Mouse (Mus musculus): ENCODE measurements around the gene Htr3a.

Htr3a gene

DNA sequence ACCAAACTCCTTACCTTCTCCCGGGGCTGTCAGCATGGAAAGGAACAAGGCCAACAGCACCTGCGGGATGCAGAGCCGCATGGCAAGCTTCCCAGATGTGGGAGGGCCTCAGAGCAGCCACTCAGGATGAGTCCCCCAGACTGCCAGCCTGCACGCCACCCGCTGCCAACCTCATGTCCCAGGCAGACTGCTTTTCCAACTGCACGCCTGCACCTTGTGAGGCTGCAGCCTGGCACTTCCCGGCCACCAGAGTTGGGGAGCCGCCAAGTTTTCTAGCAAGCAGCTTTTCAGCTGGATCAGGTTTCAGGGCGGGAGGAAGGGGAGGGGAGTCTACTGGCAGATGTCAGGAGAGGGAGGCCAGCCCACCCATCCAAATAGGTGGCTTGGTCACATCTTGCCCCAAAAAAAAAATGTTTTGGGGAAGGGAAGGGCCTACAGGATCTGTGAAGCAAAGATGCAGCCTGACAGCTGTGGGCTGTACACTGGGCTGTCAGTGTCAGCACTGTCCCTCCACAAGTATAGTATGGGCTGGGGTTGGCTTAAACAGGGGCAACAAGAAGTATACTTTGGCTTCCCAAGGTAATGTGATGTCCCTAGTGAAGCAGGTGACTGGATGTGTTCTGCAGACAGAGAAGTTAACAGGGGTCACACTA is at the start of gene Htr3a:
Htr3a (minus strand) TSS at position 215 of the 653 bp plus-strand sequence.
- DNase-seq (ENCODE audit: extremely low spot score, low read depth, low spot score), result no peak

DNA sequence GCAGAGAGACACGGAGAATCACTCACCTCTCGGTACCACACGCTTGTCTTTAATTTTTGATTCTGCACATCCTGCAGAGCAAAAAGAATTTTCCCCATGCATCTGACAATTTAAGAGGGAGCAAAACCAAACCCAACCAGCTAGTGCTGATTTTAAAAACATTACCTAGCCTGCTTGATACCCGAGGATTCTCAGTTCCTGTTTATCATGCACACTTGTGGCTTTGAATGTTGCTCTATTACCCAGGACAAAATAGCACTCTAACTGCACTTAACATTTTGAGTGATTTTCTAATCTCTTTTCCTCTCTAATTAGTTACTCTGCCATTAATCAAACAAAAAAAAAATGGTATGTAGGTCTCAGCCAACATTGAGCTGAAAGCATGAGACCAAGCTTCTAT is 36.7 kb upstream of the Htr3a start:
- DNase-seq (ENCODE audit: extremely low spot score, low read depth, low spot score), result no peak

DNA sequence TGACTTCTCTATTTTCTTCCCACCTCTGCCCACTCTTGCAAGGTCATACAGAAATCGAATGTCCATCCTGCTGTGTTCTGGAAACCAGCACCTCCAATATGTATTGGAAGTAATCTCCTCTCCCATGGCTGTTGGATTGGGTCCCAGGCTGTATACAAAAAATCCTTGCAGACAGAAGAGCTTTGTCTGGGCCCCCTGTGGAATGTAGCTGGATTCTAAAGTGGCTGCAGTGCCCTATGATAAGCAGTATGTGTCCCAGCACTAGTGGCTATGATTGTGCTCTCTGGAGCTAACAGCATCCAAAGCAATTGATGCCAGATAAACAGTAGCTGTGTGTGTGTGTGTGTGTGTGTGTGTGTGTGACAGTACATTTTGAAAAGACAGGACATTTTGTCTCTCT is 31.4 kb upstream of the Htr3a start:
- no peak for DNase-seq (ENCODE audit: extremely low spot score, low read depth, low spot score)

DNA sequence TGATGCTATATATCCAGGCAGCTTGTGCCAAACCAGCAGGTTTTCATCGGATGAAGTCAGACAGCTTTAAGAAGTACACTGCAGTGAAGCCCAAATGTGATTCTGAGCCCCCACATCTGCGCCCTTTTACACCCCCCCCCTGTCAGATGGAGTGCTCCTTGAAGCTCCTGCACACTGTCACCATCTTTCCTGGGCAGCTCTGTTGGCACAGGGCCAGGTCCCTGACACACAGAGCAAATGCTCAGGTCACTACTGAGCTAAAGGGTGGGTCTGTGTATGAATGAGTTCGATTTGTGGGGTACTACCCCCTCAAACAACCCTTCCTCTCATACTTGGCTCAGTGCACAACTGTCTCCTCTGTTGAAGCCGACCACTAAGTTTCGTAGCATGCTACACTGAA is 18.5 kb upstream of the Htr3a start:
- no peak for DNase-seq (ENCODE audit: extremely low spot score, low read depth, low spot score)

DNA sequence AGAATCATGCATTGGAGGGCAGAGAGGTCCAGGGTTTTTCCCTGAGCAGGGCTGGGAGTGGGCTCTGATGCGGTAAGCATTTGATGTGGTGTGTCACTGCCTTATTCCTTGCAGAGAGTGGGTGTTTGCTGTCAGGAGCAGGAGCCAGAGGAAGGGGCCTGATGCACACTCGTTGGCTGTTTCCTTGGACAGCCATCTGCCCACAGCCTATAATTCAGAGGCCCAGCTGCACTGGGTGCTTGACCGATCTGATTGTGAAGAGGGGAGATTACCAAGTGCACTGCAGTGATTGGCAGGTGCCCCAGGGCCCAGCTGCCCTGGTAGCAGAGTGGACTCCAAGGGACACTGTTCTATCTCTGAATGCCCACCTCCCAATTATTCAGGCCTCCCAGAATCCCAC is 17.9 kb upstream of the Htr3a start:
- DNase-seq (ENCODE audit: extremely low spot score, low read depth, low spot score), result no peak

DNA sequence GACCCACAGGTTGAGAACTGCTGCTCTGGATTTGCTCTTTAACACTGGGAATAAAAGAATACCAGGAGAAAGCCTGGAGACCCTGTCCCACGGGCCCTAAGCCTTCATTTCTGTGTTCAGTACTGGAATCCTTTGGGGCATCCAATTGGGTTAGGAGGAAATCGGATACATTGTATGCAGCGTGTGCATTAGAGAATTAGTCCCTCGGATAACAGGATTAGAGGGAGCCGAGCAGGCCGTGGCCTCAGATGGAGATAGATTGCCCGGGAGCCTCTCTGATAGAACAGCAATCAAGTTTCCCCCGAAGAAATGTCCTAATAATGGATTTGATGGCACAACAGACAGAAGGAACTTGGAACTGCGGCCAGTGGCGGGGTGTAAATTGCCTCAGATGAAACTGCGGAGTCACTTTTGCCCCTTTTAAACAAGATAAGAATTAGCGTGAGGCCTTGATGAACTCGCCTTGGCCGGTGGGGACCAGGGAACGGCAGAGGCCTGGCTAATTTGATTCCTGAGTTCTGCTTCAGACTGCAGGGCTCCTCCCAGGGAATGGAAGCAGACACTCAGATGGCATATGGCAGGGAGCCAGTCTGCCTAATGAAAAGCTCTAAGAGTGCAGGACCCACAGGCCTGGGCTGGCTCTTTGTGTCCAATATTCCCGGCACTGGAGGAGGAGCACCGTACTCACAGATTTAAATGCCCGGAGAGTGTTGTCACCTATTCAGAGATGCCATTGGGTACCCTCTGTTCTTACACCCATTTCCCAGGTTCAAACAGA is 5.3 kb upstream of the Htr3a start:
- DNase-seq (ENCODE audit: extremely low spot score, low read depth, low spot score), result no peak

DNA sequence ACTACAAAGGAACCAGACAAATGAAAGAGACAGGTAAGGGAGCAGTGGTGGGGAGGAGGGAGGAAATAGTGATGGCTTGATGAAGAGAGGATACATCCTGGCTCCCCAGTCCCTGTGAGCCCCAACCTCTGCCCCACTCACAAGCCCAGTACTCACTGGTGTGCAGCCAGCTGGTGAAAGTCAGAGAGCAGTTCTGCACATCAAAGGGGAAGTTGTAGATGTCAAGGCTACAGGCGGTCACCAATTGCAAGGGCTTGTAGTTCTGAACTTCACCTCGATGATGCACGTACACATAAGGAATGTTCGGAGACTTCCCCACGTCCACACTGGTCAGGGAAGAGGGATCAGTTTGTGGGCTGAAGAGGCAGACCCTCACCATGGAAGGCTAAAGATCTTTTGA is 6.5 kb downstream of the Htr3a start:
- DNase-seq (ENCODE audit: extremely low spot score, low read depth, low spot score), result no peak

DNA sequence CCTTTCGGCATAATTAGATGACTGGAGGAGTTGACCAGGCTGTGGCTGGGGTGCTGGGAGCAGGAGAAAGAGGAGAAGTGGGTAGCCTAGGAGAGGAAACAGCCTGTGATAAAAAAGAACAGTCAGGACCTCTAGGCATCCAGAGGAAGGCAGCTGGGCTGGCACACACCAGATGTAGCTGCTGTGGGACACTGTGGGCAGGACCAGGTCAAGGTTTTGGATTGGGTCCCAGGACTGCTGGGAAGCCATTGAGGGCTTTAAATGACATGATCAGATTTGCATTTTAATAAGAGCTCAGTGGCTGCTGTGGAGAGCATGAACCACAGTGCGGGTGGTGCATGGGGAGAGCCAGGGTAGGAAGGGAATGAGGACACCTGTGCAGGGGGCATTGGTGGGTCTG is 7.1 kb downstream of the Htr3a start:
- DNase-seq (ENCODE audit: extremely low spot score, low read depth, low spot score), result no peak

DNA sequence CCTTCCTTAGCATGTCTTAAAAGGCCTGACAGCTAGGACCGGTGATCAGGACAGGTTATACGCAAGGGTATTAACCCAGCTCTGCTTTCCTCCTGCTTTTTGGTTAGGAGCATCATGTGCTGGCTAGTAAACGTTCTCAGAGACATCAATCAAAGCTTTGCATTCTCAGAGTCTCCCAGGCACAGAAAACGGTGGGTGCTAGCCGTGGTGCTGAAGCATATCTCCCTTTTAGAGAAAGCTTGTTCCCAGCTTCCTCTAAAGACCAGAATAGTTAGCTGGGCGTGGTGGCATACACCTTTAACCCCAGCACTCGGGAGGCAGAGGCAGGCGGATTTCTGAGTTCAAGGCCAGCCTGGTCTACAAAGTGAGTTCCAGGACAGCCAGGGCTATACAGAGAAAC is 12.3 kb downstream of the Htr3a start:
- DNase-seq (ENCODE audit: extremely low spot score, low read depth, low spot score), result peak; percentile 57

DNA sequence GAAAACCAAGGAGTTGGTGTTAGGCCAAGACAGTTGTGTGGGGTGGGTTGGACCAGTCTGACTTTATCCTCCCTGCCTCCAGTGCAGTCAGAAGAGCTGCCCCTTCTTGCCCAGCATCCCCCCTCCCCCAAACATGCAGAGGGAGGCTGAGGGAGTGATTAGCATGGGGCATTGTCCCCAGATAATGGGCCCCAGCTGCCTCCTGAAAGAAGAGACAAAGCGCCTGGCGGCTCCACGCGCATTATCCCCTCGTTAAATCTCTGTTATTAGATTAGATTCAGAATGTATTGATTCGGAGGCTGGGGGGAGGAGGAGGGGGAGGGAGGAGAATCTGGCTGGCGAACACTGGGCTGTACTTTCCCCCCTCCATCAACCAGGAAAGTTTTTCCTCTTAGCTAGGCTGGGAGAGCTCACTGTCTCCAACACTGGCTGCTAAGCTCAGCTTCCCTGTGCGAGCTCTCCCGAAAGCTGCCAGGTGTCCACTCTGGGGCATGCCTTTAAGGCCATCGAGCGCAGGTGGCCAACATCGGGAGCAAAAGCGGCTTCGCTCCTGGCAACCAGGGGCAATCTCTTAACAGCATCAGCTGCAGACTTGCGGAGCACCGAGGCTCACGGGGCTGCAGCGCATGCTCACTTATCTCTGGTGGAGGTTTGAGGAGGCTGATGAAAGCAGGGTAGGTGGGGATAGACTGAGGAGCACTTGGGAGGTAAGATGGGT is 14.9 kb downstream of the Htr3a start:
- no peak for DNase-seq (ENCODE audit: extremely low spot score, low read depth, low spot score)

DNA sequence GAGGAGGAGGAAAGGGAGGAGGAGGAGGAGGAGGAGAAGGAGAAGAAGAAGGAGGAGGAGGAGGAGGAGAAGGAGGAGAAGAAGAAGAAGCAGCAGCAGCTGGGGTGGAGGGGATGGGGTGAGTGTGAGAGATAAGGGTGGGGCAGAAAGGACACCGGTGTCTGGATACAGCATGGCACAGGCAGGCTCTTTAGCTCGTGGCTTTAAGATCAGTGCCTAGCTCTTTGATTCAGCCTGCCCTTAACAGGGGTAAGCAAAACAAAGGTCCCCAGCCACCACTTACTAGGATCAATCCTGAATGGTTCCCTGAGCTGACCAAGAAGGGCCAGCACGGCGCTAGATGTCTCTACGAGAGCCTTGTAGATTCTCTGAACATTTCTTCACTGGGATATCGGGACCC is 16.1 kb downstream of the Htr3a start:
- no peak for DNase-seq (ENCODE audit: extremely low spot score, low read depth, low spot score)

DNA sequence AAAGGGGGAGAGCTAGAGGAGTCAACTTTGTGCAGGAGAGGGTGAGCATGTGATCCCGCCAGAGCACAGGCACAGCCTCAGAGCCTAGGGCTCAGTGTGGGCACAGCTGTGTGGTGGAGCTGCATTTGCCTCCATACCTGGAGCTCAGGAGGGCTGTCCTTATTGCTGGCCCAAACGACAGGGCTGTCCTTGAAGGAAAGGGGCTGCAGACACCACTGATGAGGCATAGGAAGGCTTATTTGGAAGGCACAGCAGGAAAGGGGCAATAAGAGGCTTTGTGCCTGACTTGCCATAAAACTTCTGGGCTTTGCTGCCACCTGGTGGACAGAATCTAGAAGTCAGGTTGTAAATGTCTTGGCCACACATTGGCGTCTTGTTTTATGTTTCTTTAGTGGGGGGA is 16.9 kb downstream of the Htr3a start:
- DNase-seq (ENCODE audit: extremely low spot score, low read depth, low spot score), result peak; percentile 90

DNA sequence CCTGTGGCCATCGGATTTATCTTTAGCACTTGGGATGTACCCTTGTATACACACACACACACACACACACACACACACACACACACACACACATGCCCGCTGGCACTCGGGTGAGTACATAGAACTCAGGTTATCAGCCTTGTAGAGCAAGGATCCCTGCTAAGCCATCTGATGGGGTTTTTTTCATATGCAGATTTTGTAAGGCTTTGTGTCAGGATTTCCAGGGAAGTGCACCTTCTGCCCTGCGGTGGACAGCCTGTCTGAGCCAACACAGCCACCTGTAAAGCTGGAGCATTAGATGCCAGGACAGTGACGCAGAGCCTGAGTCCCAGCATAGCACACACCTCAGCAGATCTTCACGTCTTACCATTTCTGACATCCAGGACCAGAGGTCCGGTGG is 21.8 kb downstream of the Htr3a start:
- no peak for DNase-seq (ENCODE audit: extremely low spot score, low read depth, low spot score)

DNA sequence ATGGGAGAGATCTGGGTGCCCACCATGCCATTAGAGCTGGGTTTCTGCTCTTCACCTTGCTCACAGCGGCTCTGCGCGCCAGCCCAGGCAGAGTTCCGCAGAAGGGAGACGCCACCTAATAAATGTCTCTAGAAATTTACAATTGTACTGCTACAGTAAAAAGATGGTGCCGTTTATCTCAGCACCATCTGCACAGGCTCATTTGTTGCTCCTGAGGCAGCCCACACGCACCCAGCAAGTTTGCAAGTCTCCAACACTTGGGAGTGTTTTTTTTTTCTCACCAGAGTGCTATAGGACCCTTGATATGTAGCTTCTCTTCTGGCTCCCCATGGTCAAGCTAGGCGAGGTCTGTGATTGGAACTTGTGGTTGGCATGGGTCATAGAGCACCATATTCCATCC is 38.0 kb downstream of the Htr3a start:
- DNase-seq (ENCODE audit: extremely low spot score, low read depth, low spot score), result no peak

DNA sequence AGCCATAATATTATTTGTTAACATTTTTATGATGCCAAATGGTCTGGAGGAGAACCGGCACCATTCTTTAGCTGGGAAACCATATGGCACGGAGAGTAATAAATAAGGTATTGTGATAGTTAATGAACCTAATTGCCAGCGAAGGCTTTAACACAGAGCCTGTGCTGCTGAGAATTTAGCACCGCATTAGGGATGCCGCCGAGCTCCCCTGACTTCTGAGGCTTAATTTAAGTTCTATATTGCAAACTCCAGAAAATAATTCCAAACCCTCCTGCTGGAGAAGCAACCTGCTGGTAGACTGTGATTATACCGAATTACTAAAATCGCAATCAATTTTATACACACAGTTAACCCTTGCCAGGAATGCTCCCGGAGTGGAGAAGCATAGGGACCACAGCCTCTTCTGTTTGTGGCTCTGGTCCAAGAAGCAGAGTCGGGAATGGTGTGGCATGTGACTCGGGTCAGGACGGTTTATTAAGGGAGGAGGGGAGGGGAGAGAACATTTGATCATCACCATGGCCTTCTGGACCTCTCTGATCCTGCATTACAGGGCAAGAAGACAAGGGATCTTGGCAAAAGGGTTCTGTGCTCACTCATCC is 44.3 kb downstream of the Htr3a start:
- no peak for DNase-seq (ENCODE audit: extremely low spot score, low read depth, low spot score)

DNA sequence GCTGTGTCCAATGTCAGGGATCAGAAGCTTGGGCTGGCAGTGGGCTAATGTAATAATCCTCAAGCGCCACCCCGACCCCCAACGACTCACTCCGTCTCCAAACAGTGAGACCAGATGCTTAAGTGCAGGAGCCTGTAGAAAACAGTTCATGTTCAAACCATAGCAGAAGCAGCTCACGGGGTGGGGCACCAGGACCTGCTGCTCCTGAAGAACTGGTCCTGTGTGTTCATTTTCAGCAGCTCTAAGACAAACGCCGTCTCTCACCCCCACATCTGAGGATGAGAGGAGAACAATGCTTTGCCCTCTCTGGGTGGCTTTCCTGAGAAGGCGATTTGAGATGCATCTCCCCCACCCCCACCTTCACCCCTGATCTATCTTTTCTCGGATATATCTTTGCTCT is 45.7 kb downstream of the Htr3a start:
- no peak for DNase-seq (ENCODE audit: extremely low spot score, low read depth, low spot score)

DNA sequence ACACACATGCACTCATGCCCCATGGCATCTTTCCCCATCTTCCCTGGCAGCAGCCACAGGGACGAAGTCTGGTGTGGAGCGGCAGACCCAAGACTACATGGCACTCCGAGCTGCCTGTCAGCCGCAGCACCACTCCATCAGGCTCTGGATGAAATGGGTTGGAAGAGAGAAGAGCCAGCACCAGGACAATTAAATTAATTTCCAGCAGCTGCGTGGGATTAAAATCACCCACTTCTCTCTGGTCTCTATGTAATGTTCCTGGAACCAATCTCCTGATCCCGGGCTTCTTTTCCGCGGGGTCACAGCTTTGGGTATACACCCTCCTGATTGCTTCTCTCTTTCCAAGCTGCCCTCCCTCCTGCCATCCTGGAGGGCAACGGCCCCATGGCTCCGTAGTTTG is 49.4 kb downstream of the Htr3a start:
- DNase-seq (ENCODE audit: extremely low spot score, low read depth, low spot score), result no peak

DNA sequence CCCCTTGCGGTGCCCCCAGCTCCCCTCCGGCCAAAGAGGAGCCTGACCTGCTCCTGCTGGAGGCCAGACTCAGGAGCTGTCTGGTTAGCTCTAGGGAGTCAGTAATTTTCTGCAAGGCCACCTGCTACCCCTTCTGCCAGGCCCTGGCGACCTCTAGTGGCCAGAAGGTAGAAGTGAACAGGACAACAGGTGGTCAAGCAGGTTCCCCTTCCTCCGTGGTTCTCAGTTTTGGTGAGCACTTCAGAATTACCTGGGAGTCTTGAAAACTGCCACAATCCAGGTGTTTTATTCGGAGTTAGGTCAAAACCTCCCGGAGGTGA is 50.4 kb downstream of the Htr3a start:
- no peak for DNase-seq (ENCODE audit: extremely low spot score, low read depth, low spot score)

DNA sequence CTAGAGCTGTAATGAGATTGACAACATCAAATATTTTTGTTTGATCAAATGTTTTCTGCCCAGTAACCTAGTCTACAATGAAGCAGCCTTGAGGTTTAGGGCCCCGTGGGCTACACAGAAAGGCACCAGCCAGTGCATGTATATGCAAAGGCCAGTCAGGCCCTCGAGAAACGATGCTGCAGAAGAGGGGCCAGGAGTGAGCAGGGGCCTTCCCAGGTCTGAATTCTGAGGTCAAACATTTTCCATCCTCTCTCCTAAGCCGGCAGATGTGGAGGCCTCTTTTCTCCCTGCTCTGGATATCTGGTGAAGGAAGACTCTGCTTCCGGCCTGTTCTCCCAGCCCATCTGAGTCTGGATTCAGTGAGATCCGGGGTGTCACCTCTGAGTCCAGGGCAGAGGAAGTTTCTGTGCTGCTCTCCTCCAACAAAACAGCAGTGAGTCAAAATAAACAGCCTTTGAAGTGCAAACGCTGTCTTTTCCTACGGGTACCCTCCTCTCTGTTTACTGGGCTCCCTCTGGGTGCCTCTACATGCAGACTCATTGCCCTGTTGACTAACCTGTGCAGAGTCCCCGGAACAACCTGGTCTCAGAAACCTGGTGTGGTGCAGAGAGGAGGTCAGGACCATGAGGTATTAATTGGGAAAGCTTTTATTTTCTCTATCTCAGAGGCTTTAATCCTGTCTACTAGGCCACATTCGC is 50.9 kb downstream of the Htr3a start:
- no peak for DNase-seq (ENCODE audit: extremely low spot score, low read depth, low spot score)

DNA sequence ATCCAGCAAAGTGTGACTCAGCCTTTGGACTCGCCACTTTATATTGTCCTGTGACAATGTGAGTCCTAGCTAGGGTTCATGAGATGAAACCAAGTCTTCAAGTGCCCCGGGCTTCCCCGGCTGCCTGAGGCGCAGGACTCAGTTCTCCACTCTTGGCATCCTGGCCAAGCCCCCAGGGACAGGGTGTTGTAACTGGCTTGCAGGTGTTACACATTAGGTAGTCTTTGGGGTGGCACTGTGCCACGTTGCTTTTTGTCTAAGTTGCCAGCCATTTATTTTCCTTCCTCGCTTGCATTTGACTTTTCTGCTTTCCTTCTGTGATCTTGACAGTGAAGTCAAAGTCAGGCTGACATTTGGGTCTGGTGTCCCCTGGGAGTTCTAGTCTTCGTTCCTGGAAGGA is 53.0 kb downstream of the Htr3a start:
- DNase-seq (ENCODE audit: extremely low spot score, low read depth, low spot score), result no peak

DNA sequence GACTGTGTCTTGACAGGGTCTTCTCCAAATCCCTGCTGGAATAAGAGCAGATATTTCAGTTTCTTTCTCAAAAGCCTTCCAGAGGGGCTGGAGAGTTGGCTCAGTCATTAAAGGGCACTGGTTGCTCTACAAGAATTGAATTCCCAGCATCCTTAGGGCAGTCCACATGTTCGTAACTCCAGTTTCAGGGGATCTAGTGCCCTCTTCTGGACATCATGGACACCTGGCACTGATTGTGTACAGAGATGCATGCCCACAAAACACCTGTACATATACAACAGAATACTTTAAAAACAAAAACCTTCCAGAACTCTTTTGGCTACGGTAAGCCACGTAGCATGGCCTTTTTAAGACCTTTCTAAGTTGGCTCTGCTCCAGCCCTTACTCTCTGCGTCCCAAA is 54.7 kb downstream of the Htr3a start:
- DNase-seq (ENCODE audit: extremely low spot score, low read depth, low spot score), result no peak

Data from hindlimb bud, embryonic 11.5 days (tissue).